In the genomic region with DNA sequence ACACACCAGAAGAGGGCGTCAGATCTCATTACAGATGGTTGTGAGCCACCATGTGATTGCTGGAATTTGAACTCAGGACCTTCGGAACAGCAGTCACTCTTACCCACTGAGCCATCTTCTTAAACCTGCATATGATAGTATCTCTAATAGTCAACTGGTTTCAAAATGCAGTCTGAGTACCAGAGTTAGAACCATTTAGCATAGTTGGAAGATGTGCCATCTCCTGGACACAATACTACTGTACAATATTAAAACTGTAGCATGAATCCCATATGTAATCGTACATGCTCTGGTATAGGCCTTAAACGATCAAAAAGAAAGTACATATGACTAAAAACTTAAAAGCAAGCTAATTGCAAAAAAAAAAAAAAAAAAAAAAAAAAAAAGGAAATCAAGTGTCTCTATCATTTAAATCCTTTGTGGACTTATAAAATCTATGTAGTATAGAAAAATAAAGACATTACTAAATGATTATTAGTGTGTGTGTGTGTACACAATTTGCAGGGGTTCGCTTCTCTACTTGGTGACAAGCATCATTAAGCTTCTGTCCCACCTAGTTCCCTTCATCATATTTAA, we compare ENCODE assay signal across 8 mouse cellular contexts. TPM values are rescaled to one million over a fixed set of nuclear protein-coding genes. Genes with fewer than 3 reads are reported as not detected.
DNase-seq lines count a peak whose midpoint lies in the region; ATAC-seq and TF ChIP-seq lines count a peak whose summit lies in the region.

No protein-coding gene starts in this region.

- H3K4me3 ChIP-seq in ES-E14 (ENCODE audit: insufficient read depth in 1 of 2, low read depth in 1 of 2, low read length in 2 of 2, poor library complexity in 1 of 2, severe bottlenecking in 1 of 2): peak overlapping the region; percentile 41 to 72; a peak in 3 of 4 replicates
- peak overlapping the region; percentile 70 for H3K4me3 ChIP-seq in forebrain, embryonic 11.5 days (ENCODE audit: low read depth, low read length)
- peak overlapping the region; percentile 74 for H3K4me3 ChIP-seq in limb, embryonic 14.5 days (replicated peaks; ENCODE audit: low read length)
- peak overlapping the region; percentile 48 for H3K4me3 ChIP-seq in stomach, embryonic 14.5 days (ENCODE audit: low read depth, low read length)

- H3K9me3 ChIP-seq in ES-E14 (ENCODE audit: control insufficient read depth, insufficient read depth, low read depth, low read length): no peaks in the 10 kb centered on the region
- no peaks in the 10 kb centered on the region for H3K9me3 ChIP-seq in forebrain, embryonic 11.5 days (ENCODE audit: control insufficient read depth, low read length)
- no peaks in the 10 kb centered on the region for H3K9me3 ChIP-seq in limb, embryonic 14.5 days (ENCODE audit: control insufficient read depth, low read length)
- H3K9me3 ChIP-seq in stomach, embryonic 14.5 days (ENCODE audit: control insufficient read depth, low read depth, low read length): no peaks in the 10 kb centered on the region

- DNase-seq in kidney, adult 9 months: peak; percentile 7
- DNase-seq in kidney, adult 11 months: no peak
- DNase-seq in ES-E14 (ENCODE audit: low read depth, low spot score): no peak
- no peak for DNase-seq in forebrain, embryonic 11.5 days (ENCODE audit: low spot score)
- no peak for DNase-seq in limb, embryonic 14.5 days (ENCODE audit: low spot score)
- no peak for DNase-seq in testis, postnatal 10 days (ENCODE audit: low spot score)

- WGBS in forebrain, embryonic 11.5 days: 80% methylated on average over 5 of the region's 5 CpGs
- 74% methylated on average over 5 of the region's 5 CpGs for WGBS in limb, embryonic 14.5 days
- 78% methylated on average over 5 of the region's 5 CpGs for WGBS in stomach, embryonic 14.5 days

- peak overlapping the region; percentile 70 for H3K9ac ChIP-seq in ES-E14 (ENCODE audit: insufficient read depth, low read depth, low read length, poor library complexity, severe bottlenecking)
- peak overlapping the region; percentile 58 for H3K9ac ChIP-seq in forebrain, embryonic 11.5 days (ENCODE audit: low read length)
- H3K9ac ChIP-seq in limb, embryonic 14.5 days (ENCODE audit: low read depth, low read length, severe bottlenecking): peak overlapping the region; percentile 59
- H3K9ac ChIP-seq in stomach, embryonic 14.5 days (replicated peaks; ENCODE audit: low read depth, low read length): no peak overlapping the region; the same call in 1 of the 2 replicates

- peaks cover 0 to under 1% of the 10 kb centered on the region in 2 experiments; a peak in 1 of 4 replicates for H3K4me1 ChIP-seq in ES-E14 (ENCODE audit: control insufficient read depth in 2 of 2, insufficient read depth in 2 of 2, low read length in 2 of 2, poor library complexity in 1 of 2)
- H3K4me1 ChIP-seq in forebrain, embryonic 11.5 days (replicated peaks; ENCODE audit: control insufficient read depth, insufficient read depth, low read length): peaks cover 7% of the 10 kb centered on the region; the same call in 1 of the 2 replicates
- H3K4me1 ChIP-seq in limb, embryonic 14.5 days (ENCODE audit: control insufficient read depth, insufficient read depth, low read length): peaks cover 13% of the 10 kb centered on the region
- H3K4me1 ChIP-seq in stomach, embryonic 14.5 days (ENCODE audit: control insufficient read depth, insufficient read depth, low read length): 0 out of 2 replicates have a peak, but pooled peaks cover 3% of the 10 kb centered on the region

- H3K27me3 ChIP-seq in forebrain, embryonic 11.5 days (ENCODE audit: control insufficient read depth, insufficient read depth, low read length): no peaks in the 10 kb centered on the region
- no peaks in the 10 kb centered on the region for H3K27me3 ChIP-seq in limb, embryonic 14.5 days (ENCODE audit: control insufficient read depth, insufficient read depth, low read length)
- H3K27me3 ChIP-seq in stomach, embryonic 14.5 days (ENCODE audit: control insufficient read depth, insufficient read depth, low read length): no peaks in the 10 kb centered on the region

- in situ Hi-C loops in ES-E14 (cut with MboI; ENCODE audit: low sequenced_read_pairs in 2 of 2, unreplicated experiment in 2 of 2): loop anchor here in 1 of 2 experiments (25.0 kb wide), 1 partner anchor 628 kb away; no protein-coding TSS in a partner anchor

- ATAC-seq in forebrain, embryonic 11.5 days (replicated peaks; ENCODE audit: low FRiP score): no peak
- no peak; the same call in 1 of the 2 replicates for ATAC-seq in limb, embryonic 14.5 days (ENCODE audit: low FRiP score, low read depth)
- no peak for ATAC-seq in stomach, embryonic 14.5 days (ENCODE audit: insufficient number of reproducible peaks, insufficient read depth, low FRiP score, low read depth)
- ATAC-seq in inflammation-experienced regulatory T-cells, adult 6 months: no peak

- H3K27ac ChIP-seq in ES-E14 (ENCODE audit: insufficient read depth, low read depth, low read length, poor library complexity, severe bottlenecking): no peak overlapping the region
- H3K27ac ChIP-seq in forebrain, embryonic 11.5 days (ENCODE audit: low read depth, low read length): peak overlapping the region; percentile 46; the same call in 1 of the 2 replicates
- peak overlapping the region; percentile 76 for H3K27ac ChIP-seq in limb, embryonic 14.5 days (replicated peaks; ENCODE audit: low read depth, low read length)
- H3K27ac ChIP-seq in stomach, embryonic 14.5 days (ENCODE audit: low read length): peak overlapping the region; percentile 52; the same call in 1 of the 2 replicates

- H3K36me3 ChIP-seq in ES-E14 (ENCODE audit: control insufficient read depth, insufficient read depth, low read length, poor library complexity, severe bottlenecking): peaks cover 5% of the 10 kb centered on the region
- H3K36me3 ChIP-seq in forebrain, embryonic 11.5 days (ENCODE audit: control insufficient read depth, insufficient read depth, low read length): peaks cover 4% of the 10 kb centered on the region; the same call in 1 of the 2 replicates
- peaks cover 6% of the 10 kb centered on the region for H3K36me3 ChIP-seq in limb, embryonic 14.5 days (ENCODE audit: control insufficient read depth, insufficient read depth, low read length)
- peaks cover 3% of the 10 kb centered on the region for H3K36me3 ChIP-seq in stomach, embryonic 14.5 days (ENCODE audit: control insufficient read depth, insufficient read depth, low read length)

- no peak for TF ChIP-seq POLR2A in limb, embryonic 14.5 days (IDR thresholded peaks at IDR 0.05; ENCODE audit: borderline replicate concordance, extremely low read depth, insufficient read depth, insufficient read length)

- H3K4me2 ChIP-seq in forebrain, embryonic 11.5 days (ENCODE audit: low read depth, low read length, severe bottlenecking): peak overlapping the region; percentile 58
- H3K4me2 ChIP-seq in limb, embryonic 14.5 days (replicated peaks; ENCODE audit: low read depth, low read length, severe bottlenecking): peak overlapping the region; percentile 72
- peak overlapping the region; percentile 49 for H3K4me2 ChIP-seq in stomach, embryonic 14.5 days (replicated peaks; ENCODE audit: low read depth, low read length)

TF ChIP-seq in ES-E14, 5 proteins besides CTCF, POLR2A, EP300 and RAD21:
- peak; percentile 54; the same call in 1 of the 2 replicates for TF ChIP-seq ZNF384 (IDR thresholded peaks at IDR 0.05; ENCODE audit: low read depth, low read length)
- no peak for TF ChIP-seq HCFC1 (IDR thresholded peaks at IDR 0.05; ENCODE audit: borderline replicate concordance, insufficient read depth, low read length)

RNA-seq across cellular contexts. Expression of a gene that starts 0.7 kb away (rescaled TPM):
- total RNA-seq in ES-E14 (2012; rRNA removed): 67.0 and 78.2 TPM in 2 replicates
- polyA plus RNA-seq in forebrain, embryonic 11.5 days (2014; fragmentation: Nextera tagmentation; extraction: Ambion mirVana): 116 and 131 TPM in 2 replicates
- 52.7 and 65.6 TPM in 2 replicates for polyA plus RNA-seq in limb, embryonic 14.5 days (2012; rRNA removed)
- 72.3 and 72.4 TPM in 2 replicates for polyA plus RNA-seq in limb, embryonic 14.5 days (2014; fragmentation: Nextera tagmentation; extraction: Ambion mirVana)
- 107 and 108 TPM in 2 replicates for polyA plus RNA-seq in stomach, embryonic 14.5 days (2014; fragmentation: Nextera tagmentation; extraction: Ambion mirVana)
- 100 to 1,000 TPM in 1 of 3 experiments, 10 to 100 TPM in 2; 27.1 to 108 (median 32.2) TPM for polyA plus RNA-seq in inflammation-experienced regulatory T-cells, adult 6 months (2017; shearing (Covaris generic))

RNA-seq across cellular contexts. Expression of a gene that starts 25.4 kb away (rescaled TPM):
- 0.11 TPM in 1 of 2 replicates, not detected in the other for total RNA-seq in ES-E14 (2012; rRNA removed)
- polyA plus RNA-seq in forebrain, embryonic 11.5 days (2014; fragmentation: Nextera tagmentation; extraction: Ambion mirVana): 0.13 and 0.16 TPM in 2 replicates
- 0.03 TPM in 1 of 2 replicates, not detected in the other for polyA plus RNA-seq in limb, embryonic 14.5 days (2012; rRNA removed)
- 0.07 TPM in 2 replicates for polyA plus RNA-seq in limb, embryonic 14.5 days (2014; fragmentation: Nextera tagmentation; extraction: Ambion mirVana)
- 0.15 and 0.26 TPM in 2 replicates for polyA plus RNA-seq in stomach, embryonic 14.5 days (2014; fragmentation: Nextera tagmentation; extraction: Ambion mirVana)
- under 1 TPM in 1 of 3 experiments, not detected in 2; 0.16 TPM for polyA plus RNA-seq in inflammation-experienced regulatory T-cells, adult 6 months (2017; shearing (Covaris generic))
